Mouse (Mus musculus): Measurements from ENCODE around the gene Avpr1b.

- TF ChIP-seq ZC3H11A (IDR thresholded peaks at IDR 0.05; ENCODE audit: borderline replicate concordance, low read depth, low read length) (no peak), CHD2 (IDR thresholded peaks at IDR 0.05; ENCODE audit: low read depth, low read length) (no peak), MAFK (IDR thresholded peaks at IDR 0.05; ENCODE audit: insufficient read depth, low read depth, low read length) (no peak)
Observed at GRCm38 (mm10) chr1:131652670-131653443, 53.8 kb downstream of the Avpr1b start.

Measured in ES-E14 (cell line).